Mouse (Mus musculus) large intestine, adult 2 months (tissue): ENCODE results near the gene Serpinb11. TPM values are rescaled to one million over a fixed set of nuclear protein-coding genes. Genes with fewer than 3 reads are reported as not detected.

Experiments used
- DNase-seq: peaks from one replicate; pipeline ENCODE4 v3.0.0-alpha.2; 2012; ENCODE audit warnings: low read depth, low spot score
- WGBS: fragments of 180-500 bp; shearing (Covaris S2); methylation state at CpG from one replicate; pipeline ENCODE4 v1.1.7; 2018; 5-methylcytosine and 5-hydroxymethylcytosine counted together
- polyA plus RNA-seq: library from polyadenylated mRNA; depleted of rRNA; stranded (reverse); fragments of >200 nt; gene quantifications from 2 replicates; pipeline ENCODE4 v1.2.3, GENCODE M21; 2012; rRNA removed

The Serpinb11 gene
- polyA plus RNA-seq = not detected in 2 replicates

DNA sequence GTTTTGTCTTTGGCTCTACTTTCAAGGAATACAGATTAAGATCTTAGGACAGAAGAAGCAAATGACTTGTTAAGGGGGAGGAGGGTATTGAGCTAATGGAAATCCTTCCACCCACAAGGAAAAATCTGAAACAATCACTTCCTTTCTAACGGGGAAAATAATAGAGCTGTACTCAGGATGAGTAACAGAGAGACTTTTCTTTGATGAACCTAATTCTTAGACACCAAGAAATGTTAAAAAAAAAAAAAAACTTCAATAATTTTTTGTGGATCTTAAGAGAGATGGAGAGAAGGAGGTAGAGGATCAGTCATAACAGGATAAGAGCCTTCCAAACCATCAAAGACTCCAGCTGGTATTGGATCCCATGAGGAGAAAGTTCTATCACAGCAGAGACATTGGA lies at the start of gene Serpinb11:
Serpinb11 (plus strand) TSS at position 301 of the 400 bp plus-strand sequence.
- WGBS = 64% methylated on average over 1 of the region's 1 CpGs
- no peak for DNase-seq

GRCm38 (mm10) chr1:107345979-107346378 lies 15.0 kb upstream of the Serpinb11 start:
- DNase-seq = no peak

GRCm38 (mm10) chr1:107346788-107347187 lies 14.2 kb upstream of the Serpinb11 start:
- 90% methylated on average over 2 of the region's 2 CpGs for WGBS
- no peak for DNase-seq

DNA sequence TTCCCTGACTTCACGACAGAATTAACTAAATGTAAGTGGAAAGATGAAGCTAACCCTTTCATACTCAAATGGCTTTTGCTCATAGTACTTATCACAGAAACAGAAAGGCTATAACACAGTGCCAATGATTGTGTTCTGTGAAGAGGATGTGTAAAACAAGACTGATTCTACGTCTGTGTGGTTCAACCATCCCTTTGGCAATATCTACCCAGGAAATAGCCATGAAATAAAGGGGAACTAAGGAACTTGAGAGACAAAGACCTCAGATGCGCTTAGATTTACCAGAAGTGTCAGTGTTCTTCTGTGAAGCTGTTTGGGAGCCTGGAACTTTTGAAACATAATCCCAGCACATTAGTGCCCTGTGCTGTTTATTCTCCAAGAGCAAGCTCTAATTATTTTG lies 10.6 kb upstream of the Serpinb11 start:
- no peak for DNase-seq
- 25% methylated on average over 3 of the region's 3 CpGs for WGBS

GRCm38 (mm10) chr1:107351115-107351514 lies 9.9 kb upstream of the Serpinb11 start:
- 64% methylated on average over 2 of the region's 2 CpGs for WGBS
- no peak for DNase-seq

GRCm38 (mm10) chr1:107353046-107353445 lies 8.0 kb upstream of the Serpinb11 start:
- no peak for DNase-seq
- 36% methylated on average over 3 of the region's 3 CpGs for WGBS

- DNase-seq = no peak
Measured at GRCm38 (mm10) chr1:107365973-107366372, 5.0 kb downstream of the Serpinb11 start.

GRCm38 (mm10) chr1:107368944-107369343 lies 7.9 kb downstream of the Serpinb11 start:
- 68% methylated on average over 2 of the region's 2 CpGs for WGBS
- no peak for DNase-seq

More at GRCm38 (mm10) chr1:107365973-107366372, 5.0 kb downstream of the Serpinb11 start:
- 71% methylated on average over 7 of the region's 7 CpGs for WGBS

DNA sequence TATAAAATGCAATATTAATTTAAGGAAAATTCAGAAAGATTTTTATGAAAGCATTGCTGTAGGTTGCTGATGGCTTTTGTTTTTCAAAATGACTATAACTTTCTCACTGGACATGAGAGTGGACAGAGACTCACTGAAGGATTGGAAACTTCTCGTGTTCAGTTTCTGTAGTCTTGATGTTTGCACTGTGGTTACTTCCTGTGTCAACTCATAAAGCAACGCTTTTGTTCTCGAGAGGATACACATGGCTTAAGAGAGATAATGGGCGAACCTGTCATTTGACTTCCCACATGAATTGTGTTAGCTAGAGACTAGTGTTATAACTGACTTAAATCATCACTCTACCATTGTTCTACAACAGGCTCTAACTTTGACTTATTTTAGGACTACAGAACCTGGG lies 16.0 kb downstream of the Serpinb11 start:
- DNase-seq = no peak
- WGBS = 21% methylated on average over 4 of the region's 4 CpGs

GRCm38 (mm10) chr1:107378368-107378767 lies 17.4 kb downstream of the Serpinb11 start:
- DNase-seq = no peak

GRCm38 (mm10) chr1:107381491-107381890 lies 20.5 kb downstream of the Serpinb11 start:
- DNase-seq = no peak

GRCm38 (mm10) chr1:107382404-107382803 lies 21.4 kb downstream of the Serpinb11 start:
- 86% methylated on average over 1 of the region's 1 CpGs for WGBS
- no peak for DNase-seq

DNA sequence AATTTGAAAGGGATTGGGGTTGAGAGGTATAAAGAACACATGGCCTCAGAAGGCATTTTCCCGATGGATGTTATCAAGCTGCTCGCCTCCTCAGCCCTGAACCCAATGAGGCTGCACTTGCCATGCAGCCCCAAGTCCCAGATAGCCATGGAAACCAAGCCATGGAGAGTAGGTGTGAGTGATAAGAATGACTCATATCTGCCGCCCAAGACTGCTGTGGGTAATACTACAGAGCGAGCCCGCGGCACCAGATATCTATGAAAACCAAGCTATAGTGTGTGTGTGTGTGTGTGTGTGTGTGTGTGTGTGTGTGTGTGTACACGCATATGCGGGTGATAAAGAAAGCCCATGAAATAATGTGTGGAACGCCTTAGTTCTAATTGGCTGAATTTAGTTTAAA lies 23.5 kb downstream of the Serpinb11 start:
- 89% methylated on average over 9 of the region's 9 CpGs for WGBS
- no peak for DNase-seq

GRCm38 (mm10) chr1:107389753-107390152 lies 28.8 kb downstream of the Serpinb11 start:
- DNase-seq = no peak

DNA sequence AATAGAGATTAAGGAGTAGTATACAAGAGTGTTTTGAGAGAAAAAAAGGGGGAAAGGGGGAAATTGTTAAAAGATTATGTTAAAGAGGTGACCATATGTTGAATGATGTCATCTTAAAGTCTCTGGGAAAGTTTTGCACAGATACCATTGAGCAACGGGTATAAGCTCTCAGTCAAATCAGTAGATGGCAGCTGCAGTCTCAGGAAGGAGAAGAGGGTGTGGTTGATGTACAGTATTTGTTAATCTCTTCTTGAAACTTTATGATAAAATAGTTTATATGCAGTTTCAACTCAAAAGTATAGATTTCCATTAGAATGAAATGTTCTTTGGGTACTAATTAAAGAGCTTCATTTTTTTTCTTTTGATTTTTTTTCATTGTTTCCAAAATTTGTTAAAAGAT lies 36.5 kb downstream of the Serpinb11 start:
- no peak for DNase-seq
- 46% methylated on average over 1 of the region's 1 CpGs for WGBS

More at GRCm38 (mm10) chr1:107389753-107390152, 28.8 kb downstream of the Serpinb11 start:
- WGBS = 66% methylated on average over 2 of the region's 2 CpGs

- WGBS = 64% methylated on average over 3 of the region's 3 CpGs
- no peak for DNase-seq
Measured at GRCm38 (mm10) chr1:107399355-107399754, 38.4 kb downstream of the Serpinb11 start, which contains the start of gene Serpinb7. Serpinb7 (plus strand) TSS chr1:107399655.

DNA sequence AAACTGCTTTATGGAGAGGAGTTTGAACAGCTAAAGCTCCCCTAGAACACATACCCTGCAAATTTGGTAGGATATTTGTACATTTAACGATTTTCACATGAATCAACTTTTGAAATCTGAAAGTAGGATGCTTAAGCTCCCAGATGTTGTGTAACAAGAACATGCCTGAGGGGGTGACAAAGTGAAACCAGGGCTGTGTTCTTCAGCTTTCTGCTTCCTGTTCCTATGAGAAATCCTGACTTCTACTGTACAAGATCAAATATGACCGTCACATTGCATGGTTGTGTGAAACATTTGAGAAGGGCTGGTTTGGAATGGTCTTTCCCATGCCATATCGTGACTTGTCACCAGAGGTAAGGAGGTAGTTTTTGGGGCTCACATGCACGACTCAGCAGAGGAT lies 41.1 kb downstream of the Serpinb11 start:
- WGBS = 72% methylated on average over 4 of the region's 4 CpGs
- DNase-seq = no peak

DNA sequence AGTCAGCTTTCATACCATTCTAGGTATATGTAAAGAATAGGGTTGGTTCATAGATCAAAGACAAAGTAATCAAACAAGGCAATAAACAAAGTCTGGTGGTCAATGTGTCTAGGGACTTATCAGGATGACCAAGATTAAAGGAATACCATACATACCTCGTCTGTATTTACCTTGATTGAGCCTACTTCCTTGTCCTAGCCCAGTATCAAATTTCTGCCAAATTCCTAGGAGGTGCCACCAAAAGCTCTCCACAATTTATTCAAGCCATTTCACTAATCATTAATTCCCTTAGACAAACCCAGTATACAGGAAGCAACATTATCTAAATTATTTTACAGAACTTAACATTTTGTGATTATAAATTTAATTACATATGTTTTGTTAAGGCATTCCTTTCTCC lies 53.7 kb downstream of the Serpinb11 start:
- WGBS = 11% methylated on average over 1 of the region's 1 CpGs
- DNase-seq = no peak

DNA sequence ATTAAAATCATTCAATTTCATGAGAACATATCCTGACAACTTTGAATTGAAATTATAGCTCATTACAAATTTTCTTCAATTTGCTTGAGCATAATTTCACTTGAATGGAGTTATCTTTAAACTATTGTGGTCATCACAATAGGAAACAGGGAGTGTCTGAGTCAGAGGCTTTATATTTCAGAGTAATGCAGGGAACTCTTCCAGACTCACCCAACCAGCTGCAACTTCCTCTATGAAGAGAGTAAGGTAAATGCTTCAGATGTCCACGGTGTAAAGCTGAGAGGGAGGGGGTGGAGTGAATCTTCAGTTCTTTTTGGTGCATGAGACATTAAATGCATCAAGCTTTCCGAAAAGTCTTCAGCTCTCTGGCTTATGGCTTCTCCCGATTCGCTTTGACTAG lies 61.5 kb downstream of the Serpinb11 start:
- 75% methylated on average over 4 of the region's 4 CpGs for WGBS
- no peak for DNase-seq
